ENCODE assay signal across 15 mouse cellular contexts in the genomic region with DNA sequence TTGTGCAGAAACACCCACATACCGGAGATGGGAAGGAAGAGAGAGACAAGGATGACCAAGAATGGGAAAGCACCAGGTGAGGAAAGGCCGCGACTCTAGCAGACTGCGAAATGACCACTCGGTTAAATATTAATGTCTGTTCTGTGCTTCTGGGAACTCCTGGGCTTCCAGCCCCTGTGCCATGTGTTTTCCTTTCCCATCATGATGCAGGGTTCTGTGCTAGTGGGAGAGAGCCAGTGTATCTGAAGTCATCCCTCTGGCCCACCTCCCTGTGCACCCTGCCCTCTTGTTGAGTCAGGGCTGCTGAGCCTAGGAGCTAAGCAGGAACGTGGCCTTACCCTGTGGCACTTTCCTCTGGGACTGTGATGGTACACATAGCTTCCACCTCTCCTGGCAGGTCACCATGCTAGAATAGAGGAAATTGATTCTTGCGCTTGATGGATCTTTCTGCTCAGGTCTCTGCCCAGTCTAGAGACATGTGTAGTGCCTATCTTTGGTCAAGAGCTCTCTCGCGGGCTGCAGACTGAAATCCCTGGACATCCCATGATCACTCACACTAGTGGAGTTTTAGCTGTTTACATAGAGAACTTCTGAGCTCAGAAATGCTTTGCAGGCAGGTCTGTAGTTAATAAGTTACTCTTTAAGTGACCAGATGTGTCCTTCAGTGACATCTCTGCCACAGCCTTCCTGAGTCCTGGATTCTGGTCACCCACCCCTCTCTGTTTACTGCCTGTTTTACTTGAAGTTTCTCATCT. TPM values are rescaled to one million over a fixed set of nuclear protein-coding genes. Genes with fewer than 3 reads are reported as not detected.
DNase-seq lines count a peak whose midpoint lies in the region; ATAC-seq lines count a peak whose summit lies in the region.
"Had no signal": no experiment of that assay in that cellular context is flagged by ENCODE, and none has a peak within 500 bp of the region (broad histone marks: within the 10 kb centered on the region; RNA-seq: fewer than 3 reads in every experiment).

No protein-coding gene starts in this region.

- H3K9me3 ChIP-seq in heart, embryonic 10.5 days, result no peaks in the 10 kb centered on the region
- no peaks in the 10 kb centered on the region for H3K9me3 ChIP-seq in liver, embryonic 11.5 days (ENCODE audit: control insufficient read depth, low read length)
- no peaks in the 10 kb centered on the region for H3K9me3 ChIP-seq in stomach, embryonic 16.5 days (replicated peaks; ENCODE audit: control insufficient read depth, low read length)
- H3K9me3 ChIP-seq in midbrain, embryonic 13.5 days, result no peaks in the 10 kb centered on the region
- H3K9me3 ChIP-seq: limb, embryonic 15.5 days; midbrain, embryonic 12.5 days had no signal

- 0 out of 2 replicates have a peak overlapping the region, but pooled peaks have one; percentile 6 for H3K27ac ChIP-seq in heart, embryonic 10.5 days
- peak overlapping the region; percentile 52; the same call in 1 of the 2 replicates for H3K27ac ChIP-seq in liver, embryonic 11.5 days (ENCODE audit: low read depth, low read length)
- H3K27ac ChIP-seq in stomach, embryonic 16.5 days (ENCODE audit: low read length), result no peak overlapping the region
- no peak overlapping the region for H3K27ac ChIP-seq in midbrain, embryonic 13.5 days
- H3K27ac ChIP-seq: limb, embryonic 15.5 days; midbrain, embryonic 12.5 days had no signal

- peaks cover 8% of the 10 kb centered on the region; the same call in 1 of the 2 replicates for H3K36me3 ChIP-seq in heart, embryonic 10.5 days
- peaks cover 2% of the 10 kb centered on the region; the same call in 1 of the 2 replicates for H3K36me3 ChIP-seq in liver, embryonic 11.5 days (ENCODE audit: control insufficient read depth, insufficient read depth, low read length)
- 0 out of 2 replicates have a peak, but pooled peaks cover under 1% of the 10 kb centered on the region for H3K36me3 ChIP-seq in stomach, embryonic 16.5 days (ENCODE audit: control insufficient read depth, insufficient read depth, low read length)
- H3K36me3 ChIP-seq in midbrain, embryonic 13.5 days, result no peaks in the 10 kb centered on the region
- H3K36me3 ChIP-seq: midbrain, embryonic 12.5 days had no signal

- intact Hi-C loops in heart, postnatal 36 days (cut with DNase I), result no loop called here

- no peaks in the 10 kb centered on the region for H3K27me3 ChIP-seq in heart, embryonic 10.5 days (ENCODE audit: insufficient read depth, poor library complexity, severe bottlenecking)
- H3K27me3 ChIP-seq in liver, embryonic 11.5 days (replicated peaks; ENCODE audit: control insufficient read depth, insufficient read depth, low read length), result no peaks in the 10 kb centered on the region
- no peaks in the 10 kb centered on the region for H3K27me3 ChIP-seq in stomach, embryonic 16.5 days (ENCODE audit: control insufficient read depth, insufficient read depth, low read length)
- H3K27me3 ChIP-seq in midbrain, embryonic 13.5 days, result no peaks in the 10 kb centered on the region
- H3K27me3 ChIP-seq: limb, embryonic 15.5 days; midbrain, embryonic 12.5 days had no signal

- ATAC-seq in liver, embryonic 11.5 days (replicated peaks; ENCODE audit: low FRiP score), result peak; percentile 38; the same call in 1 of the 2 replicates
- ATAC-seq in stomach, embryonic 16.5 days (ENCODE audit: insufficient read depth, low FRiP score), result peak; percentile 38; the same call in 1 of the 2 replicates
- ATAC-seq in midbrain, embryonic 13.5 days, result no peak

- no peak overlapping the region for H3K4me3 ChIP-seq in heart, embryonic 10.5 days
- H3K4me3 ChIP-seq in liver, embryonic 11.5 days (ENCODE audit: low read depth, low read length), result no peak overlapping the region
- H3K4me3 ChIP-seq in stomach, embryonic 16.5 days (replicated peaks; ENCODE audit: low read length), result no peak overlapping the region
- H3K4me3 ChIP-seq in midbrain, embryonic 13.5 days (replicated peaks), result no peak overlapping the region
- H3K4me3 ChIP-seq: limb, embryonic 15.5 days; midbrain, embryonic 12.5 days had no signal

- H3K4me2 ChIP-seq in liver, embryonic 11.5 days, result 0 out of 2 replicates have a peak overlapping the region, but pooled peaks have one; percentile 1
- no peak overlapping the region for H3K4me2 ChIP-seq in stomach, embryonic 16.5 days (ENCODE audit: low read depth, low read length)
- no peak overlapping the region for H3K4me2 ChIP-seq in midbrain, embryonic 13.5 days (replicated peaks)
- H3K4me2 ChIP-seq: heart, embryonic 11.5 days; limb, embryonic 15.5 days; midbrain, embryonic 12.5 days had no signal

- no peak overlapping the region for H3K9ac ChIP-seq in liver, embryonic 11.5 days (ENCODE audit: low read depth, low read length)
- no peak overlapping the region for H3K9ac ChIP-seq in stomach, embryonic 16.5 days (ENCODE audit: low read length)
- H3K9ac ChIP-seq in midbrain, embryonic 13.5 days (replicated peaks), result no peak overlapping the region
- H3K9ac ChIP-seq: limb, embryonic 15.5 days; midbrain, embryonic 12.5 days had no signal

- no peak for DNase-seq in heart, embryonic 10.5 days (ENCODE audit: low spot score)
- DNase-seq in heart, postnatal 36 days, result no peak
- DNase-seq in kidney, adult 8-10 months, result peak; percentile 36 to 37
- DNase-seq in liver, embryonic 11.5 days (ENCODE audit: low spot score), result no peak
- DNase-seq in adrenal gland, postnatal 36 days, result no peak
- no peak for DNase-seq in gastrocnemius, adult 18-20 months (ENCODE audit: low spot score)
- DNase-seq: cerebellum, postnatal 36 days; gastrocnemius, postnatal 14 days; heart, postnatal 4 days; layer of hippocampus, adult 9-11 months had no signal

- WGBS in heart, embryonic 10.5 days, result 87% methylated on average over 9 of the region's 9 CpGs
- WGBS in liver, embryonic 11.5 days, result 81% methylated on average over 9 of the region's 9 CpGs
- WGBS in stomach, embryonic 16.5 days, result 67% methylated on average over 9 of the region's 9 CpGs
- 93% methylated on average over 9 of the region's 9 CpGs for WGBS in midbrain, embryonic 13.5 days

- peaks cover 29% of the 10 kb centered on the region for H3K4me1 ChIP-seq in heart, embryonic 10.5 days
- peaks cover 14% of the 10 kb centered on the region for H3K4me1 ChIP-seq in liver, embryonic 11.5 days (replicated peaks; ENCODE audit: control insufficient read depth, insufficient read depth, low read length)
- H3K4me1 ChIP-seq in stomach, embryonic 16.5 days (ENCODE audit: control insufficient read depth, insufficient read depth, low read length), result no peaks in the 10 kb centered on the region
- no peaks in the 10 kb centered on the region for H3K4me1 ChIP-seq in midbrain, embryonic 13.5 days (replicated peaks)
- H3K4me1 ChIP-seq: limb, embryonic 15.5 days; midbrain, embryonic 12.5 days had no signal

RNA-seq across cellular contexts. Expression of gene Dap, which starts 11.9 kb away (rescaled TPM):
- 38.1 and 49.2 TPM in 2 replicates for polyA plus RNA-seq in heart, embryonic 10.5 days (2016; fragmentation: Nextera tagmentation; extraction: Ambion mirVana)
- 10 to 100 TPM; 18.0 to 19.8 TPM for total RNA-seq in heart, postnatal 36 days (2021)
- polyA plus RNA-seq in liver, embryonic 11.5 days (2014; fragmentation: Nextera tagmentation; extraction: Ambion mirVana), result 65.4 and 76.9 TPM in 2 replicates
- 110 and 114 TPM in 2 replicates for polyA plus RNA-seq in stomach, embryonic 16.5 days (2015; fragmentation: Nextera tagmentation; extraction: Ambion mirVana)
- polyA plus RNA-seq in midbrain, embryonic 13.5 days (2015; fragmentation: Nextera tagmentation; extraction: Ambion mirVana), result 30.6 and 31.1 TPM in 2 replicates
- 10 to 100 TPM; 83.5 to 88.7 TPM for total RNA-seq in adrenal gland, postnatal 36 days (2021)
- total RNA-seq in gastrocnemius, adult 18-20 months (2021), result 1 to 10 TPM; 8.5 to 8.9 TPM

Comparison
In these comparisons a context has a peak if more than half of its experiments do, and no peak if none do; other contexts are left out.
1. DNase-seq: peak in kidney, adult 8-10 months (2 of 2); none in heart, embryonic 10.5 days (single experiment), heart, postnatal 36 days (0 of 2), liver, embryonic 11.5 days (single experiment), adrenal gland, postnatal 36 days (0 of 2) and gastrocnemius, adult 18-20 months (single experiment).
2. H3K27ac ChIP-seq: peak in heart, embryonic 10.5 days (single experiment) and liver, embryonic 11.5 days (single experiment); none in stomach, embryonic 16.5 days (single experiment) and midbrain, embryonic 13.5 days (single experiment).